ENCODE assay signal across 10 mouse cellular contexts in genomic region chr16:33583333-33583732, GRCm38 (mm10).
DNase-seq lines count a peak whose midpoint lies in the region; ATAC-seq and TF ChIP-seq lines count a peak whose summit lies in the region.
"Had no signal": no experiment of that assay in that cellular context is flagged by ENCODE, and none has a peak within 500 bp of the region (broad histone marks: within the 10 kb centered on the region; RNA-seq: fewer than 3 reads in every experiment).

No protein-coding gene starts in this region.

- peaks cover 68% of the 10 kb centered on the region for H3K4me1 ChIP-seq in heart, embryonic 15.5 days (replicated peaks)
- peaks cover 22% of the 10 kb centered on the region for H3K4me1 ChIP-seq in testis, adult 2 months (ENCODE audit: control insufficient read depth, insufficient read depth, low read length)
- peaks cover 66% of the 10 kb centered on the region for H3K4me1 ChIP-seq in limb, embryonic 13.5 days
- peaks cover 9% of the 10 kb centered on the region; the same call in 1 of the 2 replicates for H3K4me1 ChIP-seq in stomach, postnatal 0 days (replicated peaks; ENCODE audit: control insufficient read depth, insufficient read depth)
- peaks cover 18% of the 10 kb centered on the region for H3K4me1 ChIP-seq in thymus, adult 2 months (replicated peaks; ENCODE audit: control insufficient read depth, insufficient read depth, low read length)

- no peak for DNase-seq in heart, postnatal 4 days
- DNase-seq in testis, postnatal 10 days (ENCODE audit: low spot score): no peak
- no peak for DNase-seq in stomach, postnatal 0 days (ENCODE audit: low spot score)
- DNase-seq in thymus, adult 2 months: no peak
- no peak for DNase-seq in layer of hippocampus, adult 9-11 months
- DNase-seq: adrenal gland, adult 8-10 months; right cerebral cortex, postnatal 14 days had no signal

- no peaks in the 10 kb centered on the region for H3K9me3 ChIP-seq in heart, embryonic 15.5 days (replicated peaks)
- H3K9me3 ChIP-seq in limb, embryonic 13.5 days: no peaks in the 10 kb centered on the region
- no peaks in the 10 kb centered on the region for H3K9me3 ChIP-seq in stomach, postnatal 0 days (ENCODE audit: control insufficient read depth, low read length)

- H3K9ac ChIP-seq in heart, embryonic 15.5 days: no peak overlapping the region
- H3K9ac ChIP-seq in limb, embryonic 13.5 days: no peak overlapping the region
- H3K9ac ChIP-seq in stomach, postnatal 0 days (ENCODE audit: low read length): no peak overlapping the region

- H3K36me3 ChIP-seq in heart, embryonic 15.5 days: no peaks in the 10 kb centered on the region
- no peaks in the 10 kb centered on the region for H3K36me3 ChIP-seq in testis, adult 2 months (ENCODE audit: control insufficient read depth, insufficient read depth, low read length)
- H3K36me3 ChIP-seq in limb, embryonic 13.5 days: no peaks in the 10 kb centered on the region
- H3K36me3 ChIP-seq in stomach, postnatal 0 days (ENCODE audit: control insufficient read depth, insufficient read depth, low read length): no peaks in the 10 kb centered on the region
- no peaks in the 10 kb centered on the region for H3K36me3 ChIP-seq in thymus, adult 2 months (ENCODE audit: control insufficient read depth, insufficient read depth, low read length)

- no peaks in the 10 kb centered on the region for H3K27me3 ChIP-seq in heart, embryonic 15.5 days
- no peaks in the 10 kb centered on the region for H3K27me3 ChIP-seq in testis, adult 2 months (ENCODE audit: control insufficient read depth, insufficient read depth, low read length)
- no peaks in the 10 kb centered on the region for H3K27me3 ChIP-seq in limb, embryonic 13.5 days
- H3K27me3 ChIP-seq in stomach, postnatal 0 days (ENCODE audit: control insufficient read depth, insufficient read depth, low read length): no peaks in the 10 kb centered on the region
- H3K27me3 ChIP-seq in thymus, adult 2 months (ENCODE audit: control insufficient read depth, insufficient read depth, low read length): no peaks in the 10 kb centered on the region

- H3K27ac ChIP-seq in heart, embryonic 15.5 days: peak overlapping the region; percentile 85
- H3K27ac ChIP-seq in testis, adult 2 months (ENCODE audit: control insufficient read depth, insufficient read depth, low read depth, low read length): peak overlapping the region; percentile 9; the same call in 1 of the 2 replicates
- H3K27ac ChIP-seq in limb, embryonic 13.5 days: peak overlapping the region; percentile 86; the same call in 1 of the 2 replicates
- H3K27ac ChIP-seq in stomach, postnatal 0 days (replicated peaks): peak overlapping the region; percentile 90
- H3K27ac ChIP-seq in thymus, adult 2 months (ENCODE audit: control insufficient read depth, insufficient read depth, low read length): no peak overlapping the region

- no peak for TF ChIP-seq POLR2A in testis, adult 2 months (IDR thresholded peaks at IDR 0.05; ENCODE audit: control insufficient read depth, low read depth, low read length)
- no peak for TF ChIP-seq POLR2A in thymus, adult 2 months (IDR thresholded peaks at IDR 0.05; ENCODE audit: control insufficient read depth, extremely low read depth, insufficient read depth, low read length, poor library complexity)

- no peak for ATAC-seq in heart, embryonic 15.5 days (replicated peaks; ENCODE audit: insufficient number of reproducible peaks, insufficient read depth, low FRiP score, low read depth)
- no peak for ATAC-seq in limb, embryonic 13.5 days (ENCODE audit: low FRiP score, low read depth)
- no peak for ATAC-seq in stomach, postnatal 0 days (ENCODE audit: low FRiP score, low TSS enrichment)

- TF ChIP-seq EP300 in stomach, postnatal 0 days (optimal IDR thresholded peaks at IDR 0.05): no peak

- H3K4me2 ChIP-seq in heart, embryonic 15.5 days: peak overlapping the region; percentile 62
- H3K4me2 ChIP-seq in limb, embryonic 13.5 days (replicated peaks): no peak overlapping the region
- H3K4me2 ChIP-seq in stomach, postnatal 0 days (replicated peaks; ENCODE audit: low read depth): no peak overlapping the region

- TF ChIP-seq CTCF in testis, adult 2 months (IDR thresholded peaks at IDR 0.05; ENCODE audit: control insufficient read depth, insufficient read depth, insufficient replicate concordance, low read depth, low read length): no peak
- no peak for TF ChIP-seq CTCF in stomach, postnatal 0 days (IDR thresholded peaks at IDR 0.05; ENCODE audit: low read depth)
- TF ChIP-seq CTCF in thymus, adult 2 months (IDR thresholded peaks at IDR 0.05; ENCODE audit: borderline replicate concordance, control insufficient read depth, extremely low read depth, insufficient read depth, low read length, poor library complexity): no peak

- 47% methylated on average over 3 of the region's 3 CpGs for WGBS in heart, embryonic 15.5 days
- WGBS in limb, embryonic 13.5 days: 52% methylated on average over 3 of the region's 3 CpGs
- 48% methylated on average over 3 of the region's 3 CpGs for WGBS in stomach, postnatal 0 days
- WGBS in thymus, adult 2 months: 20% methylated on average over 3 of the region's 3 CpGs

- no peak overlapping the region for H3K4me3 ChIP-seq in heart, embryonic 15.5 days
- no peak overlapping the region; the same call in 1 of the 2 replicates for H3K4me3 ChIP-seq in testis, adult 2 months (ENCODE audit: control insufficient read depth, low read depth, low read length)
- no peak overlapping the region for H3K4me3 ChIP-seq in limb, embryonic 13.5 days
- H3K4me3 ChIP-seq in stomach, postnatal 0 days (ENCODE audit: low read depth, low read length): no peak overlapping the region
- no peak overlapping the region for H3K4me3 ChIP-seq in thymus, adult 2 months (ENCODE audit: control insufficient read depth, insufficient read depth, low read length)
